Mouse (Mus musculus) MEL (cell line): ENCODE results near the gene Tcirg1. TPM values are rescaled to one million over a fixed set of nuclear protein-coding genes. Genes with fewer than 3 reads are reported as not detected.

ENCODE experiments used
- DNase-seq: peaks from one replicate; pipeline ENCODE4 v3.0.0; 2011; ENCODE audit warnings: low read depth, low spot score
- H3K27ac ChIP-seq: 2 replicates; pipeline ENCODE4 v1.5.1; 2012; ENCODE audit warnings: low read depth, mild to moderate bottlenecking, control low read depth, low read length, moderate library complexity; ENCODE audit not compliant: control insufficient read depth
- H3K27me3 ChIP-seq, 2 experiments: fragments of 150-350 bp in 1 of 2; sonication (generic) in 1 of 2; 2 replicates each; pipeline ENCODE4 v1.6.1; 2012; ENCODE audit warnings: low read length in 2 of 2, mild to moderate bottlenecking in 2 of 2, improper control_type of control experiment in 1 of 2, moderate library complexity in 1 of 2; ENCODE audit not compliant: insufficient read depth in 2 of 2, control insufficient read depth in 1 of 2
- H3K36me3 ChIP-seq, 2 experiments: 2 replicates each; pipeline ENCODE4 v1.6.1; 2012 to 2014; ENCODE audit warnings: low read length in 2 of 2, improper control_type of control experiment in 1 of 2, inconsistent platforms in 1 of 2, mild to moderate bottlenecking in 1 of 2; ENCODE audit not compliant: insufficient read depth in 2 of 2, control insufficient read depth in 1 of 2
- H3K4me1 ChIP-seq, 2 experiments: fragments of 150-350 bp in 1 of 2; sonication (generic) in 1 of 2; 2 replicates each; pipeline ENCODE4 v1.6.1; 2012; ENCODE audit warnings: low read length in 2 of 2, improper control_type of control experiment in 1 of 2, mild to moderate bottlenecking in 1 of 2; ENCODE audit not compliant: insufficient read depth in 2 of 2, control insufficient read depth in 1 of 2
- H3K4me3 ChIP-seq, 2 experiments: fragments of 150-350 bp in 1 of 2; sonication (generic) in 1 of 2; 2 replicates each; pipeline ENCODE4 v1.5.1; 2012; ENCODE audit warnings: low read depth in 2 of 2, low read length in 2 of 2, mild to moderate bottlenecking in 2 of 2, moderate library complexity in 2 of 2, control low read depth in 1 of 2, improper control_type of control experiment in 1 of 2; ENCODE audit not compliant: control insufficient read depth in 1 of 2, insufficient read depth in 1 of 2
- H3K79me2 ChIP-seq: 2 replicates; pipeline ENCODE4 v1.6.1; 2012; ENCODE audit warnings: mild to moderate bottlenecking, low read length, moderate library complexity; ENCODE audit not compliant: control insufficient read depth, poor library complexity, insufficient read depth
- H3K9ac ChIP-seq: 2 replicates; pipeline ENCODE4 v1.6.1; 2012; ENCODE audit warnings: low read depth, mild to moderate bottlenecking, control low read depth, low read length, moderate library complexity; ENCODE audit not compliant: control insufficient read depth, poor library complexity, severe bottlenecking
- H3K9me3 ChIP-seq: fragments of 150-350 bp; sonication (generic); replicated peaks from 2 replicates; pipeline ENCODE4 v1.6.1; 2012; ENCODE audit warnings: mild to moderate bottlenecking, low read length, improper control_type of control experiment, moderate library complexity; ENCODE audit not compliant: insufficient read depth
- CHD2 ChIP-seq: IDR thresholded peaks from 2 replicates; pipeline ENCODE4 v1.6.1; 2011; ENCODE audit warnings: low read length, improper control_type of control experiment
- ETS1 ChIP-seq: IDR thresholded peaks from 2 replicates; pipeline ENCODE4 v1.6.1; 2012; ENCODE audit warnings: low read depth, mild to moderate bottlenecking, inconsistent platforms, low read length, improper control_type of control experiment, moderate library complexity
- GATA1 ChIP-seq: IDR thresholded peaks from 2 replicates; pipeline ENCODE4 v1.6.1; 2011; ENCODE audit warnings: low read depth, low read length, improper control_type of control experiment
- MYC ChIP-seq: IDR thresholded peaks from 2 replicates; pipeline ENCODE4 v1.6.1; 2011; ENCODE audit warnings: low read depth, mild to moderate bottlenecking, low read length, improper control_type of control experiment, moderate library complexity
- POLR2A ChIP-seq, 2 experiments: IDR thresholded peaks; 2 replicates each; pipeline ENCODE4 v1.6.1; 2011 to 2012; ENCODE audit warnings: low read length in 2 of 2, mild to moderate bottlenecking in 2 of 2, control low read depth in 1 of 2, improper control_type of control experiment in 1 of 2, low read depth in 1 of 2, moderate library complexity in 1 of 2; ENCODE audit not compliant: control insufficient read depth in 1 of 2, insufficient read depth in 1 of 2, poor library complexity in 1 of 2
- RCOR1 ChIP-seq: IDR thresholded peaks from 2 replicates; pipeline ENCODE4 v1.6.1; 2012; ENCODE audit warnings: low read depth, mild to moderate bottlenecking, inconsistent platforms, low read length, improper control_type of control experiment
- TBP ChIP-seq: IDR thresholded peaks from 2 replicates; pipeline ENCODE4 v1.8.0; 2011; ENCODE audit warnings: low read depth, low read length, improper control_type of control experiment
- USF2 ChIP-seq, 2 experiments: IDR thresholded peaks; 2 replicates each; pipeline ENCODE4 v1.6.1; 2011 to 2012; ENCODE audit warnings: improper control_type of control experiment in 2 of 2, low read length in 2 of 2, borderline replicate concordance in 1 of 2, inconsistent platforms in 1 of 2, low read depth in 1 of 2, mild to moderate bottlenecking in 1 of 2; ENCODE audit not compliant: insufficient read depth in 1 of 2
- polyA plus RNA-seq, 2 experiments: library from polyadenylated mRNA; stranded (reverse) in 1 of 2; unstranded in 1 of 2; fragments of >175 nt in 1 of 2; fragments of >200 nt in 1 of 2; gene quantifications; 2 replicates each; pipeline versions ENCODE4 v1.2.1 to v1.2.4; 2012; ENCODE audit warnings: low replicate concordance in 2 of 2, low read depth in 1 of 2; ENCODE audit not compliant: insufficient read length in 2 of 2, insufficient read depth in 1 of 2, missing spikeins in 1 of 2
- total RNA-seq: library from RNA; depleted of rRNA; stranded (reverse); fragments of 300-350 nt; gene quantifications from 2 replicates; pipeline ENCODE4 v1.2.3, GENCODE M21; 2012; rRNA removed

The Tcirg1 gene
- total and polyA plus RNA-seq, 3 experiments: 21.4 to 32.6 TPM; not detected in 1

- Histone ChIP-seq H3K36me3 (peaks cover 0 to 2% of the 10 kb centered on the region in 2 experiments; a peak in 1 of 4 replicates), H3K27me3 (no peaks in the 10 kb centered on the region), H3K79me2 (peaks cover 2% of the 10 kb centered on the region; the same call in 1 of the 2 replicates), H3K27ac (no peak overlapping the region), H3K9me3 (no peaks in the 10 kb centered on the region), H3K4me1 (no peaks in the 10 kb centered on the region), H3K9ac (no peak overlapping the region), H3K4me3 (no peak overlapping the region)
- DNase-seq: no peak
- no peak for TF ChIP-seq USF2 (IDR thresholded peaks at IDR 0.05; ENCODE audit: borderline replicate concordance in 1 of 2, insufficient read depth in 1 of 2, low read depth in 1 of 2, low read length in 2 of 2)
- no peak for TF ChIP-seq POLR2A (IDR thresholded peaks at IDR 0.05; ENCODE audit: control insufficient read depth in 1 of 2, insufficient read depth in 1 of 2, low read depth in 1 of 2, low read length in 2 of 2, poor library complexity in 1 of 2)
- no peak for TF ChIP-seq CHD2
- TF ChIP-seq RCOR1: no peak
- TF ChIP-seq MYC: no peak
- TF ChIP-seq GATA1: no peak
- no peak for TF ChIP-seq ETS1
- TF ChIP-seq TBP: no peak
These were observed 60.0 kb downstream of the Tcirg1 start for GRCm38 (mm10) chr19:3846676-3847604.

Other genes starting within 250 kb of the Tcirg1 start
- 12.3 and 16.1 TPM in 2 replicates for gene Lrp5, start 220.6 kb downstream of the Tcirg1 start, total RNA-seq
- 10 to 100 TPM in 1 of 2 experiments, not detected in 1; 31.9 TPM for gene Lrp5, start 220.6 kb downstream of the Tcirg1 start, polyA plus RNA-seq
- 16.7 and 22.4 TPM in 2 replicates for gene 1810055G02Rik, start 198.8 kb downstream of the Tcirg1 start, total RNA-seq
- 10 to 100 TPM in 1 of 2 experiments, not detected in 1; 32.3 TPM for gene 1810055G02Rik, start 198.8 kb downstream of the Tcirg1 start, polyA plus RNA-seq
- 14.9 and 16.1 TPM in 2 replicates for gene Kmt5b, start 139.7 kb downstream of the Tcirg1 start, total RNA-seq
- gene Kmt5b, start 139.7 kb downstream of the Tcirg1 start, polyA plus RNA-seq: 10 to 100 TPM in 1 of 2 experiments, not detected in 1; 23.9 TPM
- 11.1 and 12.5 TPM in 2 replicates for gene Chka, start 55.4 kb downstream of the Tcirg1 start, total RNA-seq
- 10 to 100 TPM in 1 of 2 experiments, not detected in 1; 21.0 TPM for gene Chka, start 55.4 kb downstream of the Tcirg1 start, polyA plus RNA-seq
- gene Ndufs8, start 5.6 kb upstream of the Tcirg1 start, total RNA-seq: 204 and 205 TPM in 2 replicates
- gene Ndufs8, start 5.6 kb upstream of the Tcirg1 start, polyA plus RNA-seq: 100 to 1,000 TPM in 1 of 2 experiments, not detected in 1; 243 TPM
- 0.07 and 0.08 TPM in 2 replicates for gene Aldh3b1, start 22.7 kb upstream of the Tcirg1 start, total RNA-seq
- gene Aldh3b1, start 22.7 kb upstream of the Tcirg1 start, polyA plus RNA-seq: under 1 TPM in 1 of 2 experiments, not detected in 1; 0.10 TPM
- gene Unc93b1, start 28.1 kb upstream of the Tcirg1 start, total RNA-seq: 4.3 and 4.7 TPM in 2 replicates
- gene Unc93b1, start 28.1 kb upstream of the Tcirg1 start, polyA plus RNA-seq: 1 to 10 TPM in 1 of 2 experiments, not detected in 1; 8.2 TPM
- gene Aldh3b3, start 51.5 kb upstream of the Tcirg1 start, total RNA-seq: not detected in 2 replicates
- gene Aldh3b3, start 51.5 kb upstream of the Tcirg1 start, polyA plus RNA-seq: not detected
- not detected in 2 replicates for gene Aldh3b2, start 65.2 kb upstream of the Tcirg1 start, total RNA-seq
- not detected for gene Aldh3b2, start 65.2 kb upstream of the Tcirg1 start, polyA plus RNA-seq
- gene Acy3, start 79.4 kb upstream of the Tcirg1 start, total RNA-seq: 3.3 and 5.9 TPM in 2 replicates
- 10 to 100 TPM in 1 of 2 experiments, not detected in 1; 12.1 TPM for gene Acy3, start 79.4 kb upstream of the Tcirg1 start, polyA plus RNA-seq
- gene Tbx10, start 85.6 kb upstream of the Tcirg1 start, total RNA-seq: not detected in 2 replicates
- not detected for gene Tbx10, start 85.6 kb upstream of the Tcirg1 start, polyA plus RNA-seq
- gene Nudt8, start 93.4 kb upstream of the Tcirg1 start, total RNA-seq: 64.8 and 71.5 TPM in 2 replicates
- gene Nudt8, start 93.4 kb upstream of the Tcirg1 start, polyA plus RNA-seq: 10 to 100 TPM in 1 of 2 experiments, not detected in 1; 58.1 TPM
- gene Gm49405, start 93.5 kb upstream of the Tcirg1 start, total RNA-seq: 1.8 and 3.6 TPM in 2 replicates
- gene Gm49405, start 93.5 kb upstream of the Tcirg1 start, polyA plus RNA-seq: 1 to 10 TPM in 1 of 2 experiments, not detected in 1; 5.7 TPM
- 6.8 and 9.9 TPM in 2 replicates for gene Doc2g, start 96.2 kb upstream of the Tcirg1 start, total RNA-seq
- 10 to 100 TPM in 1 of 2 experiments, not detected in 1; 16.0 TPM for gene Doc2g, start 96.2 kb upstream of the Tcirg1 start, polyA plus RNA-seq
- 235 and 267 TPM in 2 replicates for gene Ndufv1, start 105.7 kb upstream of the Tcirg1 start, total RNA-seq
- 100 to 1,000 TPM in 1 of 2 experiments, not detected in 1; 218 TPM for gene Ndufv1, start 105.7 kb upstream of the Tcirg1 start, polyA plus RNA-seq
- 251 and 270 TPM in 2 replicates for gene Gstp1, start 130.9 kb upstream of the Tcirg1 start, total RNA-seq
- 100 to 1,000 TPM in 1 of 2 experiments, not detected in 1; 369 TPM for gene Gstp1, start 130.9 kb upstream of the Tcirg1 start, polyA plus RNA-seq
- 7.4 TPM in 1 of 2 replicates, not detected in the other for gene Gstp2, start 138.9 kb upstream of the Tcirg1 start, total RNA-seq
- under 1 TPM in 1 of 2 experiments, not detected in 1; 0.65 TPM for gene Gstp2, start 138.9 kb upstream of the Tcirg1 start, polyA plus RNA-seq
- gene Gstp3, start 152.4 kb upstream of the Tcirg1 start, total RNA-seq: not detected in 2 replicates
- gene Gstp3, start 152.4 kb upstream of the Tcirg1 start, polyA plus RNA-seq: under 1 TPM in 1 of 2 experiments, not detected in 1; 0.84 TPM
- gene Cabp2, start 174.4 kb upstream of the Tcirg1 start, total RNA-seq: not detected in 2 replicates
- under 1 TPM in 1 of 2 experiments, not detected in 1; 0.14 TPM for gene Cabp2, start 174.4 kb upstream of the Tcirg1 start, polyA plus RNA-seq
- 53.4 and 53.5 TPM in 2 replicates for gene Cdk2ap2, start 190.0 kb upstream of the Tcirg1 start, total RNA-seq
- gene Cdk2ap2, start 190.0 kb upstream of the Tcirg1 start, polyA plus RNA-seq: 10 to 100 TPM in 1 of 2 experiments, not detected in 1; 97.6 TPM
- gene Pitpnm1, start 192.9 kb upstream of the Tcirg1 start, total RNA-seq: 18.4 and 25.3 TPM in 2 replicates
- 10 to 100 TPM in 1 of 2 experiments, not detected in 1; 51.2 TPM for gene Pitpnm1, start 192.9 kb upstream of the Tcirg1 start, polyA plus RNA-seq
- 37.8 and 40.0 TPM in 2 replicates for gene Aip, start 218.7 kb upstream of the Tcirg1 start, total RNA-seq
- 100 to 1,000 TPM in 1 of 2 experiments, not detected in 1; 101 TPM for gene Aip, start 218.7 kb upstream of the Tcirg1 start, polyA plus RNA-seq
- not detected in 2 replicates for gene Gpr152, start 232.7 kb upstream of the Tcirg1 start, total RNA-seq
- gene Gpr152, start 232.7 kb upstream of the Tcirg1 start, polyA plus RNA-seq: under 1 TPM in 1 of 2 experiments, not detected in 1; 0.03 TPM
- 0.08 and 0.13 TPM in 2 replicates for gene Cabp4, start 236.9 kb upstream of the Tcirg1 start, total RNA-seq
- gene Cabp4, start 236.9 kb upstream of the Tcirg1 start, polyA plus RNA-seq: under 1 TPM in 1 of 2 experiments, not detected in 1; 0.24 TPM
- gene Coro1b, start 241.5 kb upstream of the Tcirg1 start, total RNA-seq: 54.1 and 55.5 TPM in 2 replicates
- 100 to 1,000 TPM in 1 of 2 experiments, not detected in 1; 111 TPM for gene Coro1b, start 241.5 kb upstream of the Tcirg1 start, polyA plus RNA-seq
- gene Ptprcap, start 246.5 kb upstream of the Tcirg1 start, total RNA-seq: 75.7 and 80.3 TPM in 2 replicates
- gene Ptprcap, start 246.5 kb upstream of the Tcirg1 start, polyA plus RNA-seq: 10 to 100 TPM in 1 of 2 experiments, not detected in 1; 67.9 TPM